Mouse (Mus musculus) monocyte, adult 5-6 weeks (primary cell): ENCODE data around the gene B230307C23Rik. TPM values are rescaled to one million over a fixed set of nuclear protein-coding genes. Genes with fewer than 3 reads are reported as not detected.

Experiments used
- ATAC-seq: fragments of 153-309, 156-312 bp; replicated peaks from 2 replicates; pipeline ENCODE4 v1.8.0; 2017; ENCODE audit warnings: mild to moderate bottlenecking; ENCODE audit not compliant: low TSS enrichment, insufficient number of reproducible peaks, severe bottlenecking, poor library complexity, low FRiP score
- total RNA-seq: library from RNA; stranded (forward); fragments of 200-1000, 200-491, 200-594 nt; gene quantifications from 3 replicates; pipeline ENCODE4 v1.2.3, GENCODE M21; 2017

B230307C23Rik gene
- total RNA-seq, result 31.2 to 95.3 TPM (median 95.2 TPM) in 3 replicates

DNA sequence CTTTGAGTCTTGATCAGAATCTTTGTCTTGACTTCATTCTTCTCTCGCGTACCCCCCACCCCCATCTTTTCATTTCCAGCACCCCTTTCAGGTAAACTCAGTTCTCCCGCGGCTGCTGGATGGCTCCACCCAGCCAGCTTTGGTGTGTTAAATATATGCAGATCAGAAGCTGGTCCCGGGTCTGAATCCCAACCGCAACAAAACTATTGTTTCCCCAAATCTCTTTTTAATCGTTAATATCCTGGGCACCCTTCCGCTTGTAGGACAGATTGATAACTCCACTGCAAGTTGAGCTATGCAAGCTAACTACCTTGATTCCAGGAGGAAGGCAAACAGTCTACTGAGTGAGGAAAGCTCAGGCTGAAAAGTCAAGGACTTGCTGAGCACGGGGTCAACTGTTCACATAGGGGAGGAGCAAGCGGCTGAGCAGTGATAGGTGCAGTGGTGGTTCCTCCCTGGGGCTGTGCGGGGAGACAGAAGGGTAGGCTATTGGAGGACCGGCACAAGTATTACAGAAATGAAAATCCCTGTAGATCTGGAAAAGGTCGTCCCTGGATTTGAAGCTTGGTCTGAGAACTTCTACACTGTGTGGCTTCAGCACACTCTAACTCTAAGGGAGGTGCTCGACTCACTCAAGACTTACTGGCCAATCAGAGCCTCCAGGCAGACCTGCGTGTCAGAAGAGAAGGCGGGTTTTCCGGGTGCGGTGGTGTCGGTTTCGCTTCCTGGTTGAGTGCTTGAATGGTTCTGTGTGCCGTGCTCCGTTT is at the start of gene B230307C23Rik:
TSS of gene B230307C23Rik (plus strand) at position 700 of the 767 bp plus-strand sequence.
- peak; percentile 99 for ATAC-seq

DNA sequence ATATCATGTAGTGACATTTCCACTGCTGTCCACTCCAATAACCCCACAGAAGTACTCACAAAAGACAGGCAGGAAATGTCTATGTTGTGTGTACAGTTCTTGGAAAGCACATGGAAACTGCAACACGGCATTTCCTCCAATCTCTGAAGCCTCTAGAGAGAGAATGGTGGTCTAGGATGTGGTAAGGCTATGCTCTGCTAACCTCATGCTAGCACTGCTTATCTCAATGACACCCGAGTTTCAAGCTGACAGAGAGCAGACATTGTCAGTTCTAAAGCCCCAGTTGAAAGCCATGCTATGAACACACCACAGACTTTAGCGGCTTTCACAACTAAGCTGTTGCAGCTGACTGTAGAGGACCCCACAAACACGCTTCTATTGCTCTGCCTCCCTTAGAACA is 48.3 kb upstream of the B230307C23Rik start:
- no peak for ATAC-seq

GRCm38 (mm10) chr16:97950061-97950460 is 47.1 kb upstream of the B230307C23Rik start:
- ATAC-seq, result no peak

- no peak for ATAC-seq
Measured at GRCm38 (mm10) chr16:97952371-97952770, 44.7 kb upstream of the B230307C23Rik start.

DNA sequence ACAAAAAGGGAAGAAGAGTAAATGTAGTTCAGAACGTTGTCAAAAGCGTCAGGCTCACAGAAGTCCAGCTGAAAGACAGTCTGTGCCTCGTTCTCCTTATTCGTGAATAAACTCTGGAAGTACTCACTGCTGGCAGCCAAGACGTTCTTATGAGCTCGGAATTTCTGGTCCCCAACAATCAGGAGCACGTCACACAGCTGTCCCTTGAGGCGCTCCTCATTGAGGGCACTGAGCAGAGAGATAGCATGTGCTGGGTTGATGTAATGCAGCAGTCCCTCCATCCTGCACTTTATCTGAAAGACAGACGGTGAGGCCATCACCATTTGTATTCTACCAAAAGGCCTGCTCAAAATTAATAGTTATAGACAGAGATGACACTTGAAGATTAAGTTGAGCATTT is 44.3 kb upstream of the B230307C23Rik start:
- ATAC-seq, result no peak

GRCm38 (mm10) chr16:97953300-97953699 is 43.8 kb upstream of the B230307C23Rik start:
- no peak for ATAC-seq

GRCm38 (mm10) chr16:97956011-97956410 is 41.1 kb upstream of the B230307C23Rik start:
- ATAC-seq, result no peak

DNA sequence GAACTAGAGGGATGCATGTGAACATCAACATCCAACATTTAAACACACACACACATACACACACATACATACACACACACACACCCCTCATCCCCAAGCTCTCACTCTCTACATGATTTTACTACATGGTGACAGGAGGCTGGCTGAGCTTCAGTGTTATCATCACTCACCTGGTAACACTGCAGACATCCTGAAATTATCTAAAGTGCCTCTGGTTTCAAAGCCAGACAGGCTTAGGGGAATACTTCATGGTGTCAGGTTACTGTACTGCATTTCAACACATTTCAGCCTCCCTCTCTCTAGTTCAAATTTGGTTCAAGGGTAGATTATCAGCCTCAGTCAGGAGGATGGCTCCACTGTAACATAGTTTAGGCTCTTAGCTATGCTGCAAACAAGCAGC is 39.5 kb upstream of the B230307C23Rik start:
- ATAC-seq, result no peak

DNA sequence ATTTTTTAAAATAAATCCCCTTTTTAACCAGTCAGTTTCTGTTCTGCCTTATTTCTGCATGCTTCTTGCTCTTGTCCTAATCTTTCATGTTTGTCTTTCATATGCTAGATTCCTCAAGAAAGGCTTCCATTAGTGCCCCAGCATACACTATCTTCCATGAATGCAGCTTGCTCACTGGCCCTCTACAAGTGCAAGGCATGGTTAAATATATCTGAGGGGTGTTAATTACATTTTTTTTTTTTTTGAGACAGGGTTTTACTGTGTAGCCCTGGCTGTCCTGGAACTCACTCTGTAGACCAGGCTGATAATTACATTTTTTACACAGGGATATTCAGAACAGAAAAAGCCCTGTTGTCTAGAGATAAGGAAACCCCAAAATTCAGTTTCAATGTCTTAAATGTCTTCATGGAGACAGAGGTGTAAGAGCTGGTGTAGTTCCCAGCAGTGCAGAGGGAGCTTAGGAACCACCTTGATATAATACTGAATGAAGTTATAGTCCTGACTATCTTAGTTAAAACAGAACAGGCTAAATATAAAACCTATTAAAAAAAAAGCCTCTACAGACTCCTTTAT is 38.6 kb upstream of the B230307C23Rik start:
- no peak for ATAC-seq

- no peak for ATAC-seq
Measured at GRCm38 (mm10) chr16:97960348-97960747, 36.8 kb upstream of the B230307C23Rik start.

DNA sequence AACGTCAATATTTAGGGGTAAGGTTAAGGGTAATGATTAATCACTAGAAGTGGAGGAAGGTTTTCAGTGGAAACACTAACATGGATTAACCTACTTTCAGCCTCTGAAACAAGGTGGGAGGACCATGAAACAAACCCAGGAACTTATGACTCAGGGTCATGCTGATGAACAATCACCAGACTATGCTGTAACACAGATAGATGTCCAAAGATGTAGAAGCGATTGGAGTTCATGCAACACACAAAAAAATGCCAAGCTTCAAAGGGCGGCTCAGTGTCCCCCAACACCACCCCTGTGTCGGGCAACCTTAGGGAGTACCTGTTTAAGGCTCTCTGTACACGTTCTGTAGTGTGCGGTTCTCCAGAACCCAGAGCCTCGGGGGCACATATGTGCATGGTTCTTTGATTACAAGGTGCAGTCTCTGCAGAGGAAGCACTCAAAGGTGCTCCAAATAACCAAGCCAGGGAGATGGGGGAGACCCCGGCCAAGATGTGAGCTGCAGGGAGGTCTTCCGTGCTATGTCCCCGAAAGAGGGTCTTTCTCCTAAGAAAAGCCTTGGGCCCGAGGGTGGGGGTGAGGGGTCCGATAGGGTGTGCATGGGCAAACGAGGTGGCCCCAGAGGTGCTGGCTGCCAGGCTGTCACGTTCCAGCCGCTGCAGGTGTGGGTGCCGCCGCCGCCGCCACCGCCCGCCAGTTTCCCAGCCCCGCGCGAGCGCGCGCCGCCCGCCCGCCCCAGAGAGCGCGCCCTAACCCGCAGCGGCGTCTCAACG is 35.5 kb upstream of the B230307C23Rik start:
- ATAC-seq, result no peak

GRCm38 (mm10) chr16:97962151-97962948 is 34.8 kb upstream of the B230307C23Rik start, which contains the start of the genes C2cd2 and Zbtb21:
Gene C2cd2 (minus strand): TSS chr16:97962598.
Gene Zbtb21 (minus strand): TSS chr16:97962622.
- ATAC-seq, result peak; percentile 92

DNA sequence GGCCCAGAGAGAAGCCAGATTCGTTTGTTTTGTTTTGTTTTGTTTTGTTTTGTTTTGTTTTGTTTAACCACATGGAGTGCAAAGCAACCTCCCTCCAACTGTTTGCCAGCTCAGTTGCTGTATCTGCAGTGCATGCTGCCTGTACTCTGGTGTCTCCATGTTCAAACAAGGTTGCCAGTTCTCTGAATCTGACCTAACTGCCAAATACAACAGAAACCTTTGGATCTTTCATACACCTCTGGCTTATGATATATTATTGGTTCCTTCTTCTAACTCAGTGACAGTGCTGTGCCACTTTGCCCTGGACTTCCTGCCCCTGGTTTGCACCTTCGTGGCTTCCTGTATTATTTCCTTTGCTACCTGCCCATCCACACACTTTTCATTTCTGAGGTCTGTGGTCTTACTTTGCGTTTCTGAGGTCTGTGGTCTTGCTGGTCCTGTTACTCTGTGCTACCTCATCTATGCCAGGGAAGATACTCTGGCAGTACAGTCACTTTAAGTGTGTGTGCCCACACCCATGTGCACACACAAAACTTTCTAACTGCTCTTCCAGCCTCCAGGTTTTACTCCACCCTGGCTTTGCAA is 33.1 kb upstream of the B230307C23Rik start:
- ATAC-seq, result no peak

DNA sequence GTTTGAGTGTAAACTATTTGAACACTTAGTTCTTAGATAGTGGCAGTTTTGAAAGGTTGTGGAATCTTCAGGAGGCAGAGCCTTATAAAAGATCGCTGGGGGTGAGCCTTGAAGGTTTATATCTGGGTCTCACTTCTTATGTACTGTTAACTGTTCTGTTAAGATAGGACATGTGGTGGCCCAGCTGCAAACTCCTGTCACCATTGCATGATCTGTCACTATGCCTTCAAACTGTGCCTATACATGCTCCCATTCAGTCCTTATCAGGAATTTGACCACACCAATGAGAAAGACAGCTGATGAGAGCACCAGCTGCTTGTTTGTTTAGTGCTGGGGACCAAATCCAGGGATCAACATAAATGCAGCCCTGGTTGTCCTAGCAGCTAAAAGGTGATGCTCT is 19.8 kb upstream of the B230307C23Rik start:
- ATAC-seq, result no peak

- ATAC-seq, result no peak
Measured at GRCm38 (mm10) chr16:97977722-97978121, 19.4 kb upstream of the B230307C23Rik start.

DNA sequence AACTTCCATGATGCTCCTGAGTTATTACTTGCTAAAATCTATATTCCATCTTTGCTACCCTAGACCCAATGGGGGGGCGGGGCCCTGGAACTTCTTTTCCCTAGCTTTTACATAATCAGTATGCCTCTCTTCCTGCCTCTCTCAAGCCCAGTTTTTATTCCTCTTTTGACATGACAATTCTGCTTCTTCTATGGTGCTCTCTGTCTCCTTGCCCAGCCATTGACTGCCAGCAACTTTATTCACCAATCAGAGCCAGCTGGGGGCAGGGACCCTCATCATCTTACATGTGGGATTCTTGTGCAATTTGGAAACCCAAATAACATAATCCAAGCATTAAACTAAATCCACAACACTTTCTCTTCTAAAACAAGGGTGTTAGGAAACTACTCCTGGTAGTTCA is 15.8 kb upstream of the B230307C23Rik start:
- no peak for ATAC-seq

DNA sequence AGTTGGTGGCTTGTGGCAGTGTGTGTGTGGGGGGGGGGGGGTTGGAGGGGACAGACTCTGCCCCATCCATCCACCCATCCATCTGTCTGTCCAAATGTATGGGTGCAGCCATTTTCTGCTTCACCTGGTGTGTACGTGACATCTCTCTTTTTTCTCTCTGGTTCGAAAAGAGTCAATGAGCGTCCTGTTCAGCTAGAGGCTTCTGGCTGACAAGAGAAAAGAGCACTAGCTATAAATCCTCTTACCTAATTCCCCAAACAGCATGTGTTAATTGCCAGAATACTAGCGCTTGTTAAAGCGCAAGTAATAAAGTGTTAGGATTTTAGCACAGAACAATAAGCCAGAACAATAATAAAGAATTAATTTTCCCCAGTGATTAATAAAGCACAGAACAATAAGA is 12.5 kb upstream of the B230307C23Rik start:
- ATAC-seq, result no peak

DNA sequence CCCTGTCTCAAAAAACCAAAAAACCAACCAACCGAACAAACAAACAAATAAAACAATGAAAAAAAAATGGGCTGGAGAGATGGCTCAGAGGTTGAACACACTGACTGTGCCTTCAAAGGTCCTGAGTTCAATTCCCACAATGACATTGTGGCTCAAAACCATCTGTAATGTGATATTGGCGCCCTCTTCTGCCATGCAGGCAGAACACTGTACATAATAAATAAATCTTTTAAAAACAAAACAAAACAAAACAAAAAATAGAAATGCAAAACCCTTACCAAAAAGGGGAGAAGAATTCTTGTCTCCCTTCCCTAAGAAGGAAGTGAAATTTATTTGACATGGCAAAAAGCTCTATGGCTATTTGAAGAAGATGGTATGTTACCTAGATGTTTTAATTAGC is 5.6 kb upstream of the B230307C23Rik start:
- ATAC-seq, result no peak
